Mouse (Mus musculus): Measurements from ENCODE around the gene Ispd.

GRCm38 (mm10) chr12:36549474-36549873, 168.2 kb downstream of the Ispd start:
- no peak for TF ChIP-seq CTCF (IDR thresholded peaks at IDR 0.05; ENCODE audit: low read depth)
- no peak for TF ChIP-seq EP300 (IDR thresholded peaks at IDR 0.05; ENCODE audit: low read depth)

Data from liver, postnatal 0 days (tissue).